Mouse (Mus musculus): Measurements from ENCODE around the gene Mtss1l. TPM values are rescaled to one million over a fixed set of nuclear protein-coding genes. Genes with fewer than 3 reads are reported as not detected.

Mtss1l gene
- polyA plus RNA-seq, 1 experiment from 2014 or later: 14.2 TPM

DNA sequence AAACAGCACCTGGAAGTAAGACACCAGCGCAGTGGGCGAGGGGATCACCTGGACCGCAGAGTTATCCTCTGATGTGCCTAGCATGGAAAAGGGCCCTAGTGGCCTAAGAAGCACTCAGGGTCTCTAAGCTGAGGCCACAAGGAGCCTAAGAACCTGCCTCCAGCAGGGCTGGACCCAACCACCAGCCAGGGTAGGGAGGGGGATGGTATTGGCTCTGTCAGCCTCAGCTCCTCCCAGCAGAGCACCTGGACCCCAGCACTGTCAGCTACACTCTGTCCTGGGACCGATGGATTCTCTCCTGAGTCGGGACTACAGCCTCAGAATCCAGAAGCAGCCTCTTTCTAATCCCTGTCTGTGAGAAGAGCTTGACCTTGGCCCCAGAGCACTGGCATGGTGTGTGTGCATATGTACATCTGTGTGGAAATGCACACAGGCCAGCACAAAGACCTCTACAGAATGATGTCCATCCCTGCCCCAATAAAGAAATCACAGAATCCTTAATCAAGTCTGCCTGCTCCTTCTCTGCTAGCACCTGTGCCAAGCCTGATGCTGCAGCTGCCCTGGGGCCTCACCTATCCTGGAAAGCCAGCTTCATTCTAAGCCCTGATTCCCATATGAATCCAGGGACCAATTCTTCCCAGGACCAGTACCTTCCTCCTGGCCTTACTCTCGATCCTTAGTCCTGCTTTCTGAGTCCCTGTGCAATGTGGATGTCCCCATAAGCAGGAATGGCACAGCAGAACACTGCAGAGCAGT, 1.2 kb upstream of the Mtss1l start:
- Histone ChIP-seq H3K36me3 (ENCODE audit: control insufficient read depth, insufficient read depth, low read length) (peaks cover 4% of the 10 kb centered on the region), H3K9me3 (ENCODE audit: control insufficient read depth, low read depth, low read length) (no peaks in the 10 kb centered on the region), H3K27ac (ENCODE audit: low read length) (peak overlapping the region; percentile 84; the same call in 1 of the 2 replicates), H3K9ac (replicated peaks; ENCODE audit: low read depth, low read length) (no peak overlapping the region), H3K4me1 (ENCODE audit: control insufficient read depth, insufficient read depth, low read length) (peaks cover 84% of the 10 kb centered on the region), H3K4me2 (replicated peaks; ENCODE audit: low read depth, low read length) (0 out of 2 replicates have a peak overlapping the region, but pooled peaks have one; percentile 92), H3K27me3 (ENCODE audit: control insufficient read depth, insufficient read depth, low read length) (no peaks in the 10 kb centered on the region), H3K4me3 (ENCODE audit: low read depth, low read length) (no peak overlapping the region)
- no peak for ATAC-seq (ENCODE audit: insufficient number of reproducible peaks, insufficient read depth, low FRiP score, low read depth)
- WGBS: 45% methylated on average over 6 of the region's 6 CpGs

DNA sequence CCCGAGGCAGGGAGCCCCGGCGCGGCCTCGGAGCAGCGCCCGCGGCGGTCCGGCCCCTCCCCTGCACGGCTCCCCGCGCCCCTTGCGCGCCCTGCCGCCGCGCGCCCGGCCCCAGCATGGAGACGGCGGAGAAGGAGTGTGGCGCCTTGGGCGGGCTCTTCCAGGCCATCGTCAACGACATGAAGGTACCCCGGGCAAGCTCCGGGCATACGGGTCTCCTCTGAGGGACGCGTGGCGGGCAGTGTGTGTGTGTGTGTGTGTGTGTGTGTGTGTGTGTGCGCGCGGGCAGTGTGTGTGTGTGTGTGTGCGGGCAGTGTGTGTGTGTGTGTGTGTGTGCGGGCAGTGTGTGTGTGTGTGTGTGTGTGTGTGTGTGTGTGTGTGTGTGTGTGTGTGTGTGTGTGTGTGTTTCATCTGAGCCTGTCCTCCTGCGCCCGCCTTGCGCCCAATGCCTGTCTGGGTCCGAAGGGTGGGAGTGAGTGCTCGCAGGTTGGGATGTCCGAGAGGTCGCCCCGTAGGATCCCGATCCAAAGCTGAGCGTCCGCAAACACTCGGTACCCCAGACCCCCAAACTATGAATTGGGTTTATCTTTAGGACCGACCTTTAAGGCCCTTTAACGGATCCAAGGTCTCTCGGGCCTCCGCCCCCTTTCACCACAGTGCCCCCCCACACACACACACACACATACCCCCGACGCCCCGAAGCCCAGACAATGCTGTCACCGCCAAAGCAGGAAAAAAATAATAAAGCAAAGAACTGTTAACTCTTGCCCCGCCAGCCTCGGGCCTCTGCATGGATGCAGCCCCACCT, 534 bp downstream of the Mtss1l start:
- no peaks in the 10 kb centered on the region for H3K9me3 ChIP-seq (ENCODE audit: control insufficient read depth, low read depth, low read length)
- H3K4me2 ChIP-seq (replicated peaks; ENCODE audit: low read depth, low read length): peak overlapping the region; percentile 92
- WGBS: under 1% methylated on average over 44 of the region's 59 CpGs
- no peaks in the 10 kb centered on the region for H3K27me3 ChIP-seq (ENCODE audit: control insufficient read depth, insufficient read depth, low read length)
- ATAC-seq (ENCODE audit: insufficient number of reproducible peaks, insufficient read depth, low FRiP score, low read depth): peak; percentile 47
- peak overlapping the region; percentile 90 for H3K9ac ChIP-seq (replicated peaks; ENCODE audit: low read depth, low read length)
- peak overlapping the region; percentile 84 for H3K27ac ChIP-seq (ENCODE audit: low read length)
- H3K36me3 ChIP-seq (ENCODE audit: control insufficient read depth, insufficient read depth, low read length): peaks cover 4% of the 10 kb centered on the region
- peaks cover 78% of the 10 kb centered on the region for H3K4me1 ChIP-seq (ENCODE audit: control insufficient read depth, insufficient read depth, low read length)
- H3K4me3 ChIP-seq (ENCODE audit: low read depth, low read length): peak overlapping the region; percentile 58

DNA sequence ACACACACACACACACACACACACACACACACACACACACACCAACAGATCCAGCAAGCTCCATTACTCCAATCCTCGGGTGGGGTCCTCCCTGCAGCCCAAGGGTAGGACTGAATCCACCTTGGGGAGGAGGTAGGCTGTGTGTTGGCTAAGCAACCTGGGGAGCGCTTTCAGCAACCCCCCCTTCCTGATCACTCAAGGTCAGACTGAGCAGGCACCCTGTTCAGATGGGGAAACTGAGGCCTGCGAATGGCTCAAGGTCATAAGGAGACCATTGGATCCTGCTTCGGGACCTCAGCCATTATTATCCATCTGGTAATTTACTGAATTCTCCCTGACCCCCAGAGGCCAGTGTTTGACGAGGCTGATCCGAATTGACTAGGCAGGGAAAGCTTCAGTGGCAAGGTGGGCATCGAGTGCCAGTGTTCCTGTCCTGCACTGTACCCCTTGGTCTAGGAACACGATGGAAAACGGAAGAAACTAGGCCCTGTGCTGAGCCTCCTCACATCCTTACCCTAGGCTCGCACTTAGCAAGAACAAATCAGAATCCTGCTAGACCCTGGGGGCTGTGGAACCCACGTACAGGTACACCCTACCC, 1.2 kb downstream of the Mtss1l start:
- Histone ChIP-seq H3K9ac (replicated peaks; ENCODE audit: low read depth, low read length) (peak overlapping the region; percentile 90), H3K27me3 (ENCODE audit: control insufficient read depth, insufficient read depth, low read length) (no peaks in the 10 kb centered on the region), H3K9me3 (ENCODE audit: control insufficient read depth, low read depth, low read length) (no peaks in the 10 kb centered on the region), H3K4me3 (ENCODE audit: low read depth, low read length) (peak overlapping the region; percentile 58), H3K36me3 (ENCODE audit: control insufficient read depth, insufficient read depth, low read length) (peaks cover 11% of the 10 kb centered on the region), H3K27ac (ENCODE audit: low read length) (peak overlapping the region; percentile 84), H3K4me2 (replicated peaks; ENCODE audit: low read depth, low read length) (peak overlapping the region; percentile 92), H3K4me1 (ENCODE audit: control insufficient read depth, insufficient read depth, low read length) (peaks cover 71% of the 10 kb centered on the region)
- WGBS: 40% methylated on average over 11 of the region's 11 CpGs
- no peak for ATAC-seq (ENCODE audit: insufficient number of reproducible peaks, insufficient read depth, low FRiP score, low read depth)

DNA sequence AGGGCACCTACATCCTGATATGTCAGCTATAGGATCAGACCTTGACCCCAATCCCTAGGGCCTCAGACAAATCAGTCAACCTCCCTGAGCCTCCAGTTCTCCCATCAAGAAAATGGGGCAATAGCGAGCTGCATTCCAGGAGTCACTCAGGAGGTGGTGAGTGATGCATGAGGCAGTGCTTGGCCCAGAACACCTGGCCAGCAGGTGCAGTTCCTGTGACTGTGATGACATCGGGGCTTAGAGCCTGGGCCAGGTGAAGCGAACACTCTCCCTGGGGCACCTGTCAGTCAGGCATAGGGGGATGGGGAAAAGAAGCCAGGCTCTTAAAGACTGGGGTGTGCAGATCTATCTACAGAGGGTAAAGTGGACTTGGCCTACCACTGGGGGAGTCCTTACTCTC, 3.2 kb downstream of the Mtss1l start:
- peak overlapping the region; percentile 21; the same call in 1 of the 2 replicates for H3K4me2 ChIP-seq (replicated peaks; ENCODE audit: low read depth, low read length)

DNA sequence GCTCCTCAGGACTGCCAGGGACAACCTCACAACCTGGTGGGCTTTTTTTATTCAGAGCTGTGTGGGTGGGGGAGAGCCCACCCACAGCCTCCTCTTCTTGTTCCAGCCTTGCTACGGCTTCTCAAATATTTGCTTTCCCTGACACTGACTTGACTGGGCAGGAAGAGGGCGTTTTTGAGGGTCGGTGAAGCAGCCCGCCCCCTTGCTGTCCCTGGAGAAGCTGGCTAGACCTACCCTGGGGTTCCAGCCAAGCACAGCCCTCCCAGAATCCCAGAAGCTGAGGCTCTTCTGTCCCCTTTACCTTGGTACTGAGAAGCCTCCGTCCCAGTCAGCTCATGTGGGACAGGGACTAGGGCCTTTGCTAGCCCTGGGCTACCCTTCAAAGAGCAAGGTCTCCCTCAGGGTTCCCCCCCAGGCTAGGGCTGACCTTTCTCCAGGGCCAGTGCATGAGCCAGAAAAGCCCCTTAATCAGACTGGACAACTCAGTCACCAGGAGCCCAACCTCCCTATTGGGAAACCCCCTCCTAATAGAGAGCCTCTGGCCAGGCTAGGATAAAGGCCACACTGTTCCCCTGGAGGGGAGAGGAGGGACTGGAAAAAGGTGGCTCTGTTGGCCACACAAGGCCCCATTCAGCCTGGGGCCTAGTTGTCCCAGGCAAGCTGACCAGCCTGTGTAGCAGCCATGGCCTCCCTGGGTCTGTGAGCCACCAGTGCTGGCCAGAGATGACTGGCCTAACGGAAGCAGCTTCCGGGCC, 4.0 kb downstream of the Mtss1l start:
- Histone ChIP-seq H3K27ac (ENCODE audit: low read length) (peak overlapping the region; percentile 72), H3K9ac (replicated peaks; ENCODE audit: low read depth, low read length) (no peak overlapping the region), H3K27me3 (ENCODE audit: control insufficient read depth, insufficient read depth, low read length) (no peaks in the 10 kb centered on the region), H3K9me3 (ENCODE audit: control insufficient read depth, low read depth, low read length) (no peaks in the 10 kb centered on the region), H3K4me3 (ENCODE audit: low read depth, low read length) (no peak overlapping the region), H3K36me3 (ENCODE audit: control insufficient read depth, insufficient read depth, low read length) (peaks cover 38% of the 10 kb centered on the region), H3K4me1 (ENCODE audit: control insufficient read depth, insufficient read depth, low read length) (peaks cover 43% of the 10 kb centered on the region), H3K4me2 (replicated peaks; ENCODE audit: low read depth, low read length) (peak overlapping the region; percentile 21; the same call in 1 of the 2 replicates)
- WGBS: 41% methylated on average over 7 of the region's 7 CpGs
- ATAC-seq (ENCODE audit: insufficient number of reproducible peaks, insufficient read depth, low FRiP score, low read depth): no peak

More for the DNA sequence above, 3.2 kb downstream of the Mtss1l start:
- H3K4me1 ChIP-seq (ENCODE audit: control insufficient read depth, insufficient read depth, low read length): peaks cover 51% of the 10 kb centered on the region
- WGBS: 66% methylated on average over 3 of the region's 3 CpGs
- H3K27ac ChIP-seq (ENCODE audit: low read length): peak overlapping the region; percentile 72; the same call in 1 of the 2 replicates
- H3K9me3 ChIP-seq (ENCODE audit: control insufficient read depth, low read depth, low read length): no peaks in the 10 kb centered on the region
- peaks cover 31% of the 10 kb centered on the region for H3K36me3 ChIP-seq (ENCODE audit: control insufficient read depth, insufficient read depth, low read length)
- H3K27me3 ChIP-seq (ENCODE audit: control insufficient read depth, insufficient read depth, low read length): no peaks in the 10 kb centered on the region
- ATAC-seq (ENCODE audit: insufficient number of reproducible peaks, insufficient read depth, low FRiP score, low read depth): no peak
- no peak overlapping the region for H3K4me3 ChIP-seq (ENCODE audit: low read depth, low read length)
- H3K9ac ChIP-seq (replicated peaks; ENCODE audit: low read depth, low read length): no peak overlapping the region

DNA sequence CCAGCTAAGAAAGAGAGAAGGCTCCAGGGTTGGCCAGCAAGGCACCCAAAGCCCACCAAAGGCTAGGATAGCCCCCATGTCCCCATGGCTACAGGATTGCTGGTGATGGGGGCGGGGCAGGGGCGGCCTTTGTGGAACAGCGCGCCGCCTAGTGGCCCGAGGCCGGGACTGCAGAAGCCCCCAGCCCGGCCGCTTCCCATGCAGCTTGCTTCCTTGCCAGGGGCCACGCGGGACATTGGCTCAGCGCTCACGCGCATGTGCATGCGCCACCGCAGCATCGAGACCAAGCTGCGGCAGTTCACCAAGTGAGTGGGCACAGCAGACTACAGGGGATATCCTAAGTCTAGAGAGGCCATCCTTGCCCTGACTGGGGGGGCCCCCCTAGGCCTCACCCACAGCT, 5.6 kb downstream of the Mtss1l start:
- H3K4me2 ChIP-seq (replicated peaks; ENCODE audit: low read depth, low read length): no peak overlapping the region
- peaks cover 52% of the 10 kb centered on the region for H3K36me3 ChIP-seq (ENCODE audit: control insufficient read depth, insufficient read depth, low read length)
- H3K4me3 ChIP-seq (ENCODE audit: low read depth, low read length): no peak overlapping the region
- H3K9ac ChIP-seq (replicated peaks; ENCODE audit: low read depth, low read length): no peak overlapping the region
- H3K9me3 ChIP-seq (ENCODE audit: control insufficient read depth, low read depth, low read length): no peaks in the 10 kb centered on the region
- no peak for ATAC-seq (ENCODE audit: insufficient number of reproducible peaks, insufficient read depth, low FRiP score, low read depth)
- peaks cover 37% of the 10 kb centered on the region for H3K4me1 ChIP-seq (ENCODE audit: control insufficient read depth, insufficient read depth, low read length)
- 17% methylated on average over 18 of the region's 18 CpGs for WGBS
- H3K27ac ChIP-seq (ENCODE audit: low read length): no peak overlapping the region
- H3K27me3 ChIP-seq (ENCODE audit: control insufficient read depth, insufficient read depth, low read length): no peaks in the 10 kb centered on the region

DNA sequence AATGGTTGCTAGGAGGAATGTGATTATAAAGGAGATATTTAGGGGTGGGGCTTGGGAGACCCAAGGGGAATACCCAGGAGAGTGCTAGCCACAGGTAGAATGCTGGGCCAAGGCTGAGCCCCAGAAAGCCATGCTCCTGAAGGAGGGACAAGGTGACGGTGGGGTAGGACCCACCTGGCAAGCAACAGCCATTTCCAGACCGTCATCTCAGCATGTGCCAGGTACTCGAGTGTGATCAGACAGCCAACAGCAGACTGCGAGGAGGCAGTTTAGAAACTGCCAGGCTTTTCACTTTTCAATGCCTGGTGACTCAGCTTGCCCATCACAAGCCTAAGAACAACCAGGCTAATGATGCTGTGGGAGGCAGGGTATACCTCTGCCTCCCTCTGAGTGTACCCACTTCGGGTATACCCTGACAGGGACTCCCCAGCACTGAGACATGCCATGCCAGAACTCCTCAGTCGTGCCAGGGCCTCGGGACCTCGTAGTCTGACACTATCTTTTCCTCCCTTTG, 10.1 kb downstream of the Mtss1l start:
- Histone ChIP-seq H3K9me3 (ENCODE audit: control insufficient read depth, low read depth, low read length) (no peaks in the 10 kb centered on the region), H3K36me3 (ENCODE audit: control insufficient read depth, insufficient read depth, low read length) (peaks cover 80% of the 10 kb centered on the region), H3K27ac (ENCODE audit: low read length) (no peak overlapping the region), H3K27me3 (ENCODE audit: control insufficient read depth, insufficient read depth, low read length) (no peaks in the 10 kb centered on the region), H3K4me2 (replicated peaks; ENCODE audit: low read depth, low read length) (no peak overlapping the region), H3K9ac (replicated peaks; ENCODE audit: low read depth, low read length) (no peak overlapping the region), H3K4me3 (ENCODE audit: low read depth, low read length) (no peak overlapping the region), H3K4me1 (ENCODE audit: control insufficient read depth, insufficient read depth, low read length) (no peaks in the 10 kb centered on the region)
- WGBS: 92% methylated on average over 8 of the region's 8 CpGs
- no peak for ATAC-seq (ENCODE audit: insufficient number of reproducible peaks, insufficient read depth, low FRiP score, low read depth)

All from stomach, embryonic 14.5 days (tissue).